Mouse (Mus musculus) forebrain, embryonic 12.5 days (tissue): Measurements from ENCODE around the gene Ddx58. TPM values are rescaled to one million over a fixed set of nuclear protein-coding genes. Genes with fewer than 3 reads are reported as not detected.

ENCODE experiments used
- ATAC-seq: fragments of 200-750 bp; cut with Nextera tagmentation; 2 replicates; pipeline ENCODE4 v1.8.0; 2017; ENCODE audit warnings: moderate TSS enrichment; ENCODE audit not compliant: low FRiP score
- H3K27ac ChIP-seq: fragments of 300-500 bp; sonication (generic); 2 replicates; pipeline ENCODE4 v1.5.1; 2016; ENCODE audit warnings: mild to moderate bottlenecking
- H3K27me3 ChIP-seq: fragments of 300-500 bp; sonication (generic); 2 replicates; pipeline ENCODE4 v1.6.1; 2016; ENCODE audit warnings: mild to moderate bottlenecking
- H3K36me3 ChIP-seq: fragments of 300-500 bp; sonication (generic); replicated peaks from 2 replicates; pipeline ENCODE4 v1.6.1; 2016; ENCODE audit warnings: mild to moderate bottlenecking
- H3K4me1 ChIP-seq: fragments of 300-500 bp; sonication (generic); 2 replicates; pipeline ENCODE4 v1.6.1; 2016
- H3K4me2 ChIP-seq: fragments of 300-500 bp; sonication (generic); 2 replicates; pipeline ENCODE4 v1.6.1; 2016; ENCODE audit warnings: mild to moderate bottlenecking, moderate library complexity
- H3K4me3 ChIP-seq: fragments of 300-500 bp; sonication (generic); replicated peaks from 2 replicates; pipeline ENCODE4 v1.5.1; 2016; ENCODE audit warnings: mild to moderate bottlenecking
- H3K9ac ChIP-seq: fragments of 300-500 bp; sonication (generic); 2 replicates; pipeline ENCODE4 v1.6.1; 2016; ENCODE audit warnings: mild to moderate bottlenecking
- H3K9me3 ChIP-seq: fragments of 300-500 bp; sonication (generic); 2 replicates; pipeline ENCODE4 v1.6.1; 2016
- WGBS: fragments of 180-500 bp; shearing (Covaris S2); methylation state at CpG from one replicate; pipeline ENCODE4 v1.1.7; 2016; 5-methylcytosine and 5-hydroxymethylcytosine counted together
- polyA plus RNA-seq: library from polyadenylated mRNA; unstranded; fragments of >200 nt; fragmentation: Nextera tagmentation; extraction: Ambion mirVana; gene quantifications from 2 replicates; pipeline ENCODE4 v1.2.1, GENCODE M21; 2016

Ddx58 gene
- polyA plus RNA-seq, 1 experiment from 2014 or later: 2.7 TPM

GRCm38 (mm10) chr4:40254385-40255103 is 14.9 kb upstream of the Ddx58 start:
- Histone ChIP-seq H3K27ac (no peak overlapping the region), H3K36me3 (peaks cover 19% of the 10 kb centered on the region), H3K4me2 (no peak overlapping the region), H3K9me3 (no peaks in the 10 kb centered on the region), H3K27me3 (no peaks in the 10 kb centered on the region), H3K4me1 (no peaks in the 10 kb centered on the region), H3K4me3 (no peak overlapping the region), H3K9ac (no peak overlapping the region)
- ATAC-seq: no peak
- WGBS: 87% methylated on average over 8 of the region's 8 CpGs

- Histone ChIP-seq H3K27me3 (no peaks in the 10 kb centered on the region), H3K4me1 (no peaks in the 10 kb centered on the region), H3K27ac (no peak overlapping the region), H3K4me3 (no peak overlapping the region), H3K9ac (no peak overlapping the region), H3K36me3 (peaks cover 12% of the 10 kb centered on the region), H3K4me2 (no peak overlapping the region), H3K9me3 (no peaks in the 10 kb centered on the region)
- no peak for ATAC-seq
- WGBS: 69% methylated on average over 2 of the region's 2 CpGs
Measured at GRCm38 (mm10) chr4:40253766-40254165, 14.1 kb upstream of the Ddx58 start.

- ATAC-seq: no peak
- WGBS: 97% methylated on average over 5 of the region's 5 CpGs
- Histone ChIP-seq H3K27ac (no peak overlapping the region), H3K27me3 (no peaks in the 10 kb centered on the region), H3K4me3 (no peak overlapping the region), H3K4me2 (no peak overlapping the region), H3K9ac (no peak overlapping the region), H3K9me3 (no peaks in the 10 kb centered on the region), H3K36me3 (no peaks in the 10 kb centered on the region), H3K4me1 (no peaks in the 10 kb centered on the region)
Measured at GRCm38 (mm10) chr4:40250984-40251383, 11.4 kb upstream of the Ddx58 start.

GRCm38 (mm10) chr4:40244035-40244434 is 4.4 kb upstream of the Ddx58 start:
- H3K4me1 ChIP-seq: peaks cover 10% of the 10 kb centered on the region
- H3K4me3 ChIP-seq: no peak overlapping the region
- 92% methylated on average over 8 of the region's 8 CpGs for WGBS
- H3K27ac ChIP-seq: no peak overlapping the region
- H3K27me3 ChIP-seq: no peaks in the 10 kb centered on the region
- H3K9ac ChIP-seq: no peak overlapping the region
- H3K9me3 ChIP-seq: no peaks in the 10 kb centered on the region
- H3K4me2 ChIP-seq: no peak overlapping the region
- H3K36me3 ChIP-seq: no peaks in the 10 kb centered on the region
- ATAC-seq: no peak

GRCm38 (mm10) chr4:40243006-40243405 is 3.4 kb upstream of the Ddx58 start:
- ATAC-seq: no peak
- Histone ChIP-seq H3K36me3 (no peaks in the 10 kb centered on the region), H3K4me3 (no peak overlapping the region), H3K4me1 (peaks cover 15% of the 10 kb centered on the region), H3K27me3 (no peaks in the 10 kb centered on the region), H3K27ac (no peak overlapping the region), H3K9ac (no peak overlapping the region), H3K4me2 (no peak overlapping the region), H3K9me3 (no peaks in the 10 kb centered on the region)
- WGBS: 79% methylated on average over 4 of the region's 4 CpGs

GRCm38 (mm10) chr4:40241928-40242327 is 2.3 kb upstream of the Ddx58 start:
- Histone ChIP-seq H3K27ac (no peak overlapping the region), H3K9ac (no peak overlapping the region), H3K36me3 (no peaks in the 10 kb centered on the region), H3K9me3 (no peaks in the 10 kb centered on the region), H3K4me2 (no peak overlapping the region), H3K27me3 (no peaks in the 10 kb centered on the region), H3K4me1 (peaks cover 15% of the 10 kb centered on the region), H3K4me3 (no peak overlapping the region)
- 56% methylated on average over 6 of the region's 6 CpGs for WGBS
- no peak for ATAC-seq

GRCm38 (mm10) chr4:40240272-40240744 is 680 bp upstream of the Ddx58 start:
- peak; percentile 9; the same call in 1 of the 2 replicates for ATAC-seq

GRCm38 (mm10) chr4:40238483-40239408 is 882 bp downstream of the Ddx58 start:
- Histone ChIP-seq H3K4me1 (peaks cover 15% of the 10 kb centered on the region), H3K36me3 (no peaks in the 10 kb centered on the region), H3K27me3 (no peaks in the 10 kb centered on the region), H3K9me3 (no peaks in the 10 kb centered on the region), H3K9ac (peak overlapping the region; percentile 59), H3K4me2 (peak overlapping the region; percentile 79), H3K27ac (no peak overlapping the region), H3K4me3 (peak overlapping the region; percentile 48)
- peak; percentile 27; the same call in 1 of the 2 replicates for ATAC-seq
- under 1% methylated on average over 17 of the region's 17 CpGs for WGBS

More at GRCm38 (mm10) chr4:40240272-40240744, 680 bp upstream of the Ddx58 start:
- Histone ChIP-seq H3K9ac (peak overlapping the region; percentile 59; the same call in 1 of the 2 replicates), H3K27ac (no peak overlapping the region), H3K4me2 (peak overlapping the region; percentile 79), H3K36me3 (no peaks in the 10 kb centered on the region), H3K9me3 (no peaks in the 10 kb centered on the region), H3K4me1 (peaks cover 15% of the 10 kb centered on the region), H3K4me3 (peak overlapping the region; percentile 48), H3K27me3 (no peaks in the 10 kb centered on the region)
- WGBS: 52% methylated on average over 5 of the region's 5 CpGs

- no peak overlapping the region for H3K4me2 ChIP-seq
- H3K27ac ChIP-seq: no peak overlapping the region
- no peak overlapping the region for H3K9ac ChIP-seq
- H3K4me3 ChIP-seq: no peak overlapping the region
- ATAC-seq: no peak
- H3K36me3 ChIP-seq: no peaks in the 10 kb centered on the region
- no peaks in the 10 kb centered on the region for H3K9me3 ChIP-seq
- H3K27me3 ChIP-seq: no peaks in the 10 kb centered on the region
- WGBS: 86% methylated on average over 4 of the region's 4 CpGs
- peaks cover 15% of the 10 kb centered on the region for H3K4me1 ChIP-seq
Measured at GRCm38 (mm10) chr4:40236829-40237228, 2.8 kb downstream of the Ddx58 start.

GRCm38 (mm10) chr4:40234256-40234655 is 5.4 kb downstream of the Ddx58 start:
- no peaks in the 10 kb centered on the region for H3K36me3 ChIP-seq
- H3K4me2 ChIP-seq: no peak overlapping the region
- no peaks in the 10 kb centered on the region for H3K9me3 ChIP-seq
- no peaks in the 10 kb centered on the region for H3K27me3 ChIP-seq
- no peak overlapping the region for H3K9ac ChIP-seq
- no peak overlapping the region for H3K27ac ChIP-seq
- H3K4me1 ChIP-seq: peaks cover 8% of the 10 kb centered on the region
- H3K4me3 ChIP-seq: no peak overlapping the region
- no peak for ATAC-seq
- 72% methylated on average over 6 of the region's 6 CpGs for WGBS

GRCm38 (mm10) chr4:40233062-40233664 is 6.5 kb downstream of the Ddx58 start:
- WGBS: 93% methylated on average over 7 of the region's 7 CpGs
- no peaks in the 10 kb centered on the region for H3K27me3 ChIP-seq
- no peak overlapping the region for H3K4me3 ChIP-seq
- no peak overlapping the region for H3K9ac ChIP-seq
- H3K4me2 ChIP-seq: no peak overlapping the region
- no peak overlapping the region for H3K27ac ChIP-seq
- no peaks in the 10 kb centered on the region for H3K36me3 ChIP-seq
- H3K4me1 ChIP-seq: no peaks in the 10 kb centered on the region
- ATAC-seq: no peak
- no peaks in the 10 kb centered on the region for H3K9me3 ChIP-seq

- no peak for ATAC-seq
- 95% methylated on average over 6 of the region's 6 CpGs for WGBS
- Histone ChIP-seq H3K9ac (no peak overlapping the region), H3K27me3 (no peaks in the 10 kb centered on the region), H3K9me3 (no peaks in the 10 kb centered on the region), H3K4me3 (no peak overlapping the region), H3K36me3 (no peaks in the 10 kb centered on the region), H3K27ac (no peak overlapping the region), H3K4me2 (no peak overlapping the region), H3K4me1 (no peaks in the 10 kb centered on the region)
Measured at GRCm38 (mm10) chr4:40229723-40230122, 9.9 kb downstream of the Ddx58 start.
